10 mouse cellular contexts compared by ENCODE assay signal in the genomic region with DNA sequence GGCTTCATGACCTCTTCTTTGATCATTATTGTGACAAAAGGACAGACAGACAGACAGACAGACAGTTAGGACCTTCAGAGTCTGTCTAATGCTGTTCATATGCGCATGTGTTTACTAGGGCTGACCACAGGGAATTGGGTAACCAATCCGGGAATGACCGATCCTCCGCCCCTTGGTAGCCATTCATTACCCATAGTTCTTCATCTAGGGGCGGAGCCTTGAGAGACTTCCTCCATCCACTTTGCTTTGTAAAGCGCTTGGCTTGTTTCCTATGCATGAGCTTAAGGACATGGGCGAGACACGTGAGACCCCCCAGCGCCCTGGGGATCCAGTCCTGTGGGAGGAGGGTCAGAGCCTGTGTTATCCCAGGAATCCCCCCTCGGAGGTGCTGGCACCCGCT.
DNase-seq lines count a peak whose midpoint lies in the region; ATAC-seq and TF ChIP-seq lines count a peak whose summit lies in the region.
"Had no signal": no experiment of that assay in that cellular context is flagged by ENCODE, and none has a peak within 500 bp of the region (broad histone marks: within the 10 kb centered on the region; RNA-seq: fewer than 3 reads in every experiment).

No protein-coding gene starts in this region.

- no peaks in the 10 kb centered on the region for H3K9me3 ChIP-seq in hindbrain, embryonic 12.5 days (replicated peaks)
- H3K9me3 ChIP-seq in hindbrain, embryonic 13.5 days = no peaks in the 10 kb centered on the region
- peaks cover 5% of the 10 kb centered on the region; the same call in 1 of the 2 replicates for H3K9me3 ChIP-seq in midbrain, embryonic 12.5 days
- no peaks in the 10 kb centered on the region for H3K9me3 ChIP-seq in midbrain, embryonic 14.5 days (ENCODE audit: control insufficient read depth, low read length)
- no peaks in the 10 kb centered on the region for H3K9me3 ChIP-seq in liver, embryonic 15.5 days (replicated peaks)

- H3K4me2 ChIP-seq in hindbrain, embryonic 12.5 days (replicated peaks) = 0 out of 2 replicates have a peak overlapping the region, but pooled peaks have one; percentile 3
- no peak overlapping the region for H3K4me2 ChIP-seq in hindbrain, embryonic 13.5 days
- H3K4me2 ChIP-seq in midbrain, embryonic 12.5 days (replicated peaks) = no peak overlapping the region
- H3K4me2 ChIP-seq in midbrain, embryonic 14.5 days (ENCODE audit: low read length) = no peak overlapping the region
- peak overlapping the region; percentile 5; the same call in 1 of the 2 replicates for H3K4me2 ChIP-seq in liver, embryonic 15.5 days

- no peak for ATAC-seq in hindbrain, embryonic 12.5 days (ENCODE audit: low FRiP score)
- no peak for ATAC-seq in hindbrain, embryonic 13.5 days (ENCODE audit: low FRiP score)
- ATAC-seq in midbrain, embryonic 12.5 days (ENCODE audit: low FRiP score, low read depth) = no peak
- no peak for ATAC-seq in midbrain, embryonic 14.5 days (ENCODE audit: low FRiP score, low TSS enrichment)
- no peak for ATAC-seq in liver, embryonic 15.5 days (ENCODE audit: insufficient read depth)
- ATAC-seq: activated CD4-positive, CD25-positive, alpha-beta regulatory T cell, adult 4 months had no signal

- 82% methylated on average over 11 of the region's 11 CpGs for WGBS in hindbrain, embryonic 12.5 days
- 87% methylated on average over 11 of the region's 11 CpGs for WGBS in hindbrain, embryonic 13.5 days
- 79% methylated on average over 11 of the region's 11 CpGs for WGBS in midbrain, embryonic 12.5 days
- WGBS in midbrain, embryonic 14.5 days = 83% methylated on average over 11 of the region's 11 CpGs
- 69% methylated on average over 11 of the region's 11 CpGs for WGBS in liver, embryonic 15.5 days (ENCODE audit: insufficient replicate concordance)

- H3K4me1 ChIP-seq in hindbrain, embryonic 12.5 days = no peaks in the 10 kb centered on the region
- H3K4me1 ChIP-seq in hindbrain, embryonic 13.5 days (replicated peaks) = no peaks in the 10 kb centered on the region
- H3K4me1 ChIP-seq in midbrain, embryonic 12.5 days = no peaks in the 10 kb centered on the region
- H3K4me1 ChIP-seq in midbrain, embryonic 14.5 days (ENCODE audit: control insufficient read depth, insufficient read depth, low read length) = no peaks in the 10 kb centered on the region
- H3K4me1 ChIP-seq in liver, embryonic 15.5 days (replicated peaks) = no peaks in the 10 kb centered on the region

- H3K36me3 ChIP-seq in hindbrain, embryonic 12.5 days = peaks cover 27% of the 10 kb centered on the region
- peaks cover 64% of the 10 kb centered on the region for H3K36me3 ChIP-seq in hindbrain, embryonic 13.5 days
- H3K36me3 ChIP-seq in midbrain, embryonic 12.5 days = no peaks in the 10 kb centered on the region
- peaks cover 14% of the 10 kb centered on the region; the same call in 1 of the 2 replicates for H3K36me3 ChIP-seq in midbrain, embryonic 14.5 days (ENCODE audit: control insufficient read depth, insufficient read depth, low read length)
- H3K36me3 ChIP-seq in liver, embryonic 15.5 days (replicated peaks) = no peaks in the 10 kb centered on the region

- H3K9ac ChIP-seq in hindbrain, embryonic 12.5 days = no peak overlapping the region
- no peak overlapping the region for H3K9ac ChIP-seq in hindbrain, embryonic 13.5 days
- no peak overlapping the region for H3K9ac ChIP-seq in midbrain, embryonic 12.5 days (replicated peaks)
- no peak overlapping the region for H3K9ac ChIP-seq in midbrain, embryonic 14.5 days (replicated peaks; ENCODE audit: low read length)
- no peak overlapping the region for H3K9ac ChIP-seq in liver, embryonic 15.5 days

- H3K27ac ChIP-seq in hindbrain, embryonic 12.5 days = no peak overlapping the region
- no peak overlapping the region for H3K27ac ChIP-seq in hindbrain, embryonic 13.5 days
- H3K27ac ChIP-seq in midbrain, embryonic 12.5 days (replicated peaks) = no peak overlapping the region
- no peak overlapping the region for H3K27ac ChIP-seq in midbrain, embryonic 14.5 days (replicated peaks; ENCODE audit: low read depth, low read length)
- H3K27ac ChIP-seq in liver, embryonic 15.5 days (replicated peaks) = no peak overlapping the region
- H3K27ac ChIP-seq in left cerebral cortex, adult 2 months = no peak overlapping the region

- peak overlapping the region; percentile 8; the same call in 1 of the 2 replicates for H3K4me3 ChIP-seq in hindbrain, embryonic 12.5 days
- no peak overlapping the region for H3K4me3 ChIP-seq in hindbrain, embryonic 13.5 days
- H3K4me3 ChIP-seq in midbrain, embryonic 12.5 days = peak overlapping the region; percentile 4; the same call in 1 of the 2 replicates
- no peak overlapping the region for H3K4me3 ChIP-seq in midbrain, embryonic 14.5 days (replicated peaks; ENCODE audit: low read depth, low read length)
- H3K4me3 ChIP-seq in liver, embryonic 15.5 days (replicated peaks) = peak overlapping the region; percentile 29
- H3K4me3 ChIP-seq in left cerebral cortex, adult 2 months = no peak overlapping the region

- TF ChIP-seq CTCF in left cerebral cortex, adult 2 months (IDR thresholded peaks at IDR 0.05) = no peak

- intact Hi-C loops in left cerebral cortex, adult 2 months (cut with DNase I) = no loop called here

- no peak for DNase-seq in midbrain, embryonic 14.5 days
- DNase-seq in R1 (ENCODE audit: low read depth, low spot score) = peak; percentile 92
- no peak for DNase-seq in right cerebral cortex, postnatal 14 days
- DNase-seq in left cerebral cortex, adult 2 months (ENCODE audit: extremely low spot score in 1 of 2, low spot score in 2 of 2) = no peak
- DNase-seq: left cerebral cortex, postnatal 4 days had no signal

- no peaks in the 10 kb centered on the region for H3K27me3 ChIP-seq in hindbrain, embryonic 12.5 days
- no peaks in the 10 kb centered on the region for H3K27me3 ChIP-seq in hindbrain, embryonic 13.5 days
- no peaks in the 10 kb centered on the region for H3K27me3 ChIP-seq in midbrain, embryonic 12.5 days
- H3K27me3 ChIP-seq in midbrain, embryonic 14.5 days (ENCODE audit: control insufficient read depth, insufficient read depth, low read length) = no peaks in the 10 kb centered on the region
- H3K27me3 ChIP-seq in liver, embryonic 15.5 days = no peaks in the 10 kb centered on the region

Comparison
In these comparisons a context has a peak if more than half of its experiments do, and no peak if none do; other contexts are left out.
1. H3K4me2 ChIP-seq: peak in hindbrain, embryonic 12.5 days (single experiment) and liver, embryonic 15.5 days (single experiment); none in hindbrain, embryonic 13.5 days (single experiment), midbrain, embryonic 12.5 days (single experiment) and midbrain, embryonic 14.5 days (single experiment).
2. H3K4me3 ChIP-seq: peak in hindbrain, embryonic 12.5 days (single experiment), midbrain, embryonic 12.5 days (single experiment) and liver, embryonic 15.5 days (single experiment); none in hindbrain, embryonic 13.5 days (single experiment), midbrain, embryonic 14.5 days (single experiment) and left cerebral cortex, adult 2 months (single experiment).